Mouse (Mus musculus) testis, adult 2 months (tissue): Measurements from ENCODE around the gene Nfatc3.

ENCODE experiments used
- CTCF ChIP-seq: fragments of 200-500 bp; IDR thresholded peaks from 2 replicates; pipeline ENCODE4 v1.5.1; 2012; ENCODE audit warnings: low read depth, mild to moderate bottlenecking, inconsistent platforms, low read length, moderate library complexity; ENCODE audit not compliant: control insufficient read depth, insufficient read depth, insufficient replicate concordance
- POLR2A ChIP-seq: fragments of 200-500 bp; IDR thresholded peaks from 2 replicates; pipeline ENCODE4 v1.6.1; 2012; ENCODE audit warnings: low read depth, mild to moderate bottlenecking, inconsistent platforms, low read length, moderate library complexity; ENCODE audit not compliant: control insufficient read depth

DNA sequence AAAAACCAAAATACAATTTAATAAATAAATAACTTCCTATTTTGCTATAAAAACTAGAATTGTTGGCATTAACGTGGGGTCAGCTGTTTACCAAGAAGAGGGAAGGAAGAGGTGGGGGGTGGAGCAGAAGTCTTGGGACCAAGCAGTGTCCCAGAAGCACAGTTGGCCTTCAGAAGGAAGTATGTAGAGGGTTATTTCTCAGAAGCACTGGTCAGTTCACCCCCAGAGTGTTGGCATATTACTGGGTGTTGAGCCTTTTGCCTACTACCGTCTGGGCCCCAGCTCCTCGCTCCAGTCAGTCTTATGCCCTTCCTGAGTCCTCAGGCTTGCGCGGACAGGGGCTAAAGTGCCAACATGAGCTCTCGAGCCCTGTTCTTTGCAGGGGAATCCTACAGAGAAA lies 90.4 kb downstream of the Nfatc3 start:
- TF ChIP-seq CTCF (no peak), POLR2A (no peak)
